Mouse (Mus musculus): Measurements from ENCODE around the gene Ddx24. TPM values are rescaled to one million over a fixed set of nuclear protein-coding genes. Genes with fewer than 3 reads are reported as not detected.

Gene Ddx24
- polyA plus RNA-seq, 1 experiment from 2014 or later, result 81.9 TPM

DNA sequence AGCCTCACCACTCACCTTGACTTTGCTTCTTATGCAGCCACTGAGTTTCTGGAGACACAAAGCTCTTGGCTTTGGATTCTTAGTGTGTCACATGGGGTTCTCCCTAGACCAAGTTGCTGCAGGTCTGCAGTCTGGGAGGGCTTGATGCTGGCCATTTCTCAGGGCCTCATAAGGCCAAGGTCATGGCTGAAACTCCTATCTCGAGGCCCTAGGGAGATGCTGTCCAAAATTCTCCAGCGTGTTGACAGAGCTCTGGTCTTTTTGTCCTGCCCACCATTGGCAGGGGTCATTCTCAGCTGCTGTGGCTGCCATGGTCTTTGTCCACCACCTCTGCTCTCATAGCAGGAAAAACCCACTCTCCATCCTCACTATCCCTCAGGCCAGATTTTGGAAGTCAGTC is 58.5 kb downstream of the Ddx24 start:
- DNase-seq (no peak), ATAC-seq (ENCODE audit: low read depth) (no peak)
- Histone ChIP-seq H3K9me3 (replicated peaks) (no peaks in the 10 kb centered on the region), H3K4me3 (replicated peaks) (no peak overlapping the region), H3K4me1 (replicated peaks) (peaks cover 18% of the 10 kb centered on the region), H3K9ac (no peak overlapping the region), H3K27ac (no peak overlapping the region), H3K4me2 (no peak overlapping the region), H3K36me3 (no peaks in the 10 kb centered on the region), H3K27me3 (peaks cover 12% of the 10 kb centered on the region)
- 54% methylated on average over 2 of the region's 2 CpGs for WGBS (ENCODE audit: insufficient replicate concordance)

DNA sequence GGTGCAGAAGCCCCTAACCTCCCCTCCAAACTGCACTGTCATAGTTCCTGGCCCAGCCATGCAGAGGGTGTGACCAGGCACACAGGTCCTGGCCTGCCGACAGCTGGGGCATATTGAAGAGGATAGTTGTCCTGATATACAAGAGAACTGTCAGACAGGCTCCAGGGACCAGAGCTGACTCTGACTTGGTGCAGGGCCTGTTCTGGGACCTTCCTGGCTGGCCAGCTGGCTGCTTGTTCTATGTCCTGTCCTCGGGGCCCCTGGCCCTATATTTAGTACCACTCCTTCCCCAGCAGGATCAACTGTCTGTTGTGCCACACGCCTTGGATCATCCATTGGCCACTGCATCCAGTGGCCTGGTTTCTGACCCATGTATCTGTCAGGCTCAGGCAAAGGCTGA is 63.3 kb downstream of the Ddx24 start:
- Histone ChIP-seq H3K27ac (no peak overlapping the region), H3K4me3 (replicated peaks) (no peak overlapping the region), H3K36me3 (no peaks in the 10 kb centered on the region), H3K27me3 (no peaks in the 10 kb centered on the region), H3K9ac (no peak overlapping the region), H3K4me2 (no peak overlapping the region), H3K4me1 (replicated peaks) (no peaks in the 10 kb centered on the region), H3K9me3 (replicated peaks) (no peaks in the 10 kb centered on the region)
- ATAC-seq (ENCODE audit: low read depth) (no peak), DNase-seq (no peak)
- 50% methylated on average over 3 of the region's 3 CpGs for WGBS (ENCODE audit: insufficient replicate concordance)

DNA sequence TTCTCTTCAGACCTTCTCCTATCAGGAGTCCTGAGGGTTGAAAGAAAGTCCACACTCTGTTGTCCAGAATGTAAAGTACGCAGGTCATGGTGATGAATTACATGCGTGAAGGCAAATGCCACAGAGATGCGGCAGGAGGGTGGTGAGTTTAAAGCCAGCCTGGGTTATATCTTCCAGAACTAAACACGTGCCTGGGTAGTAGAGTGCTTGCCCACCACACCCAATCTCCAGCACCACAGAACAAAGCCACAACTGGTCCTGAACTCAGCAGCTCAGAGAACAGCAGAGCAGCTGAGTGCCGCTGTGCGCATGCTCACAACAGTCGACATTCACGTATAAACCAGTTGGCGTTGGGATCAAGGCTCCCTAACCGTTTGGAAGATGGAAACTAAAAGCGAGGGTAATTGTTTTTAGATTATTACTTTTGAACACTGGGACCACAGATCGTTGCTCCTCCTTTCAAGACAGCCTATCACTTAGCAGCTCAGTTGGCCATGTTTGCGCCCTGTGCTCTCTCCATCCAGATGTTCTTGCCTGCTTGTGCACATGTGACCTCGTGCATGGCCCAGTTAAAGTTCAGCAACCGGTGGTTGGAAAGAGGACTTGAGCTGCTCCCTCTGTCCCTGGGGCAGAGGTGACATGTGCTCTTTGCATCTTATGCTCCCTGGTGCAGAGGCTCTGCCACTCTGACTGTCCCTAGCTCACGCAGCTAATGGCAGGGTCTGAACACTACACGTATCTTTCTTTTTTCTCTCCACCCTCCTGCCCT is 63.9 kb downstream of the Ddx24 start:
- no peaks in the 10 kb centered on the region for H3K36me3 ChIP-seq
- H3K9ac ChIP-seq, result no peak overlapping the region
- no peaks in the 10 kb centered on the region for H3K27me3 ChIP-seq
- ATAC-seq (ENCODE audit: low read depth), result no peak
- no peak overlapping the region for H3K4me3 ChIP-seq (replicated peaks)
- H3K4me2 ChIP-seq, result no peak overlapping the region
- no peaks in the 10 kb centered on the region for H3K9me3 ChIP-seq (replicated peaks)
- no peaks in the 10 kb centered on the region for H3K4me1 ChIP-seq (replicated peaks)
- H3K27ac ChIP-seq, result no peak overlapping the region
- 75% methylated on average over 17 of the region's 17 CpGs for WGBS (ENCODE audit: insufficient replicate concordance)
- no peak for DNase-seq

DNA sequence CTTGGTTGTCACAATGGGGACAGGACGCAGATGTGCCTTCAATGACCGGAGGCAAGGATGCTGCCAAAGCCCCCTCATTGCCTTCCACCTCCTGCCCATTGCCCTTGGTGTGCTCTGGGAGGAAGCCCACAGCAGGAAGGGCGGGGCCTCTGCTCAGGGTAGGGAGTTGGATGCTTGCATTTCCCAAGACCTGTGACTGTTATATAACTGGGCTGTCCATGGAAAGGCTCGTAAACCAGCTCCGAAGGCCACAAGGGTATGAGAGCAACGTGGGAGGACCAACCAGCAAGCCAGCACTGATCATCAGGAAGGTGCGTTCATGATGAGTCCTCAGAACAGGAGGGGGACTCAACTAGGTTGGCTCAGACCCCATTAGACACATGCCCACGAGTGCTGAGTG is 64.8 kb downstream of the Ddx24 start:
- Histone ChIP-seq H3K27me3 (0 out of 2 replicates have a peak, but pooled peaks cover 4% of the 10 kb centered on the region), H3K9ac (no peak overlapping the region), H3K4me1 (replicated peaks) (no peaks in the 10 kb centered on the region), H3K4me2 (no peak overlapping the region), H3K9me3 (replicated peaks) (no peaks in the 10 kb centered on the region), H3K36me3 (no peaks in the 10 kb centered on the region), H3K27ac (no peak overlapping the region), H3K4me3 (replicated peaks) (no peak overlapping the region)
- DNase-seq (no peak), ATAC-seq (ENCODE audit: low read depth) (no peak)
- 60% methylated on average over 8 of the region's 8 CpGs for WGBS (ENCODE audit: insufficient replicate concordance)

DNA sequence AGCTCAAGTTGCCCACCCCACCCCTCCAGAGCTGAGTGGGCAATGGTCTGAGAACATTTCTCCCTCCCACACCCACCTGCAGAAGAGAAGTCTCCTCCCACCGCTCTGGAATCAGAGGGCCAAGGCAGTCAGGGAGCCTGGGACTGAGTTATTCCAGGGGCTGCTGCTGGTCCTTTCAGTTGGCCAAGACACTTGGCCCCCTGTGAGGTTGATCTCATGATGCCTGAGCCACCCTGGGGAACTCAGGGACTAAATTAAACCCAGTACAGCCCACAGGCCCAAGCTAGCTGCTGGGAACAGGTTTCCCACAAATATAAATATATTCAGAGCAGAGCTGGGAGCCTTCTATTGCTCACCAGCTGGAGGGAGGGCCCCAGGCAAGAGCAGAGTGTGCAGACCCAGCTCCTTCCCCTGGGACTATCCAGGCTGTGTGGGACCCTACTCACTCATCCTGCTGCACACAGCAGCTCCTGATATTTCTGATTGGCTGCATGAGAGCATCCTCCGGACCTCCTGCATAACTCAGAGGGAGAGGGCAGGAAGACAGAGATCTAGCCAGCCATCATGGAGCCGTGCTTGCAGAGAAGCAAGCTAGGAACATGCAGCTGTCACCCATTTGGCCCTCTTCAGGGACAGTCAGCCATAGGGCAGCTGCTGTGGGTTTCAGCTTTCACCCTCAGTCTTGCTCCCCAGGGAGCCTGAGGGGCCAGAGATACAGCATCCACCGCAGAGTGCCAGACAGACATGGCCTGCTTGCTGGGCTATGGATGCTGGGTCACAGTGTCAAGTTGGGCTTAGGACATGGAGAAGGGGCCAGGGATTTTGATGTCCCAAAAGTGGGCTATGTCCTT is 66.5 kb downstream of the Ddx24 start:
- H3K27ac ChIP-seq, result no peak overlapping the region
- ATAC-seq (ENCODE audit: low read depth) (no peak), DNase-seq (no peak)
- no peaks in the 10 kb centered on the region for H3K36me3 ChIP-seq
- no peaks in the 10 kb centered on the region for H3K9me3 ChIP-seq (replicated peaks)
- WGBS (ENCODE audit: insufficient replicate concordance), result 41% methylated on average over 4 of the region's 4 CpGs
- 0 out of 2 replicates have a peak, but pooled peaks cover 5% of the 10 kb centered on the region for H3K27me3 ChIP-seq
- H3K4me3 ChIP-seq (replicated peaks), result no peak overlapping the region
- no peak overlapping the region for H3K9ac ChIP-seq
- no peak overlapping the region for H3K4me2 ChIP-seq
- no peaks in the 10 kb centered on the region for H3K4me1 ChIP-seq (replicated peaks)

DNA sequence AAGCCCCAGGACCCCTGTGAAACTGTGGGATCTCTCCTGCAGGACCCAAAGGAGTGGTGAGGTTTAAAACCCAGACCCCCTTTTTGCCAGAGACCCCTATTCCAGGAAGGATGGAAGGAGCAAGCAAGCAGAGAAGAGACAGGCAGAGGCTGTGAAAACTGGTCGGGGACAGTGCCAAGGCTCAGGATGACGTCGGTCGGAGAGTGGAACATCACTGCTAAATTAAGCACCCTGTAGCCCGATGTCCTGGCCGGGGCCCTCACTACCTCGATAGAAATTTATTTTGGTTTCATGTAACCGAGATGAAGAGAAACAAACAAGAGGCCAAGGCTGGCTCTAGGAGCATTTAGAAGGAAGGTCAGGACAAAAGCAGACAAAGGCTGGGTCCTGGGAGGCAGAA is 67.4 kb downstream of the Ddx24 start:
- H3K36me3 ChIP-seq, result no peaks in the 10 kb centered on the region
- no peaks in the 10 kb centered on the region for H3K4me1 ChIP-seq (replicated peaks)
- H3K27ac ChIP-seq, result no peak overlapping the region
- DNase-seq (no peak), ATAC-seq (ENCODE audit: low read depth) (no peak)
- no peak overlapping the region for H3K4me3 ChIP-seq (replicated peaks)
- 0 out of 2 replicates have a peak, but pooled peaks cover 5% of the 10 kb centered on the region for H3K27me3 ChIP-seq
- H3K4me2 ChIP-seq, result no peak overlapping the region
- H3K9me3 ChIP-seq (replicated peaks), result no peaks in the 10 kb centered on the region
- WGBS (ENCODE audit: insufficient replicate concordance), result 64% methylated on average over 8 of the region's 8 CpGs
- H3K9ac ChIP-seq, result no peak overlapping the region

Other genes starting within 250 kb of the Ddx24 start
- gene Prima1, start 183.7 kb downstream of the Ddx24 start, polyA plus RNA-seq (2015; fragmentation: Nextera tagmentation; extraction: Ambion mirVana), result not detected in 2 replicates
- gene Fam181a, start 114.9 kb downstream of the Ddx24 start, polyA plus RNA-seq (2015; fragmentation: Nextera tagmentation; extraction: Ambion mirVana), result not detected in 2 replicates
- 2.4 and 2.6 TPM in 2 replicates for gene Asb2, start 69.8 kb downstream of the Ddx24 start, polyA plus RNA-seq (2015; fragmentation: Nextera tagmentation; extraction: Ambion mirVana)
- 20.8 and 23.1 TPM in 2 replicates for gene Otub2, start 37.1 kb downstream of the Ddx24 start, polyA plus RNA-seq (2015; fragmentation: Nextera tagmentation; extraction: Ambion mirVana)
- not detected in 2 replicates for gene 9330161L09Rik, start 18.0 kb downstream of the Ddx24 start, polyA plus RNA-seq (2015; fragmentation: Nextera tagmentation; extraction: Ambion mirVana)
- gene Ifi27, start 8.4 kb upstream of the Ddx24 start, polyA plus RNA-seq (2015; fragmentation: Nextera tagmentation; extraction: Ambion mirVana), result 15.6 and 15.9 TPM in 2 replicates
- 3.7 and 4.7 TPM in 2 replicates for gene Ifi27l2a, start 17.9 kb upstream of the Ddx24 start, polyA plus RNA-seq (2015; fragmentation: Nextera tagmentation; extraction: Ambion mirVana)
- gene Ifi27l2b, start 31.4 kb upstream of the Ddx24 start, polyA plus RNA-seq (2015; fragmentation: Nextera tagmentation; extraction: Ambion mirVana), result not detected in 2 replicates
- gene Ppp4r4, start 106.5 kb upstream of the Ddx24 start, polyA plus RNA-seq (2015; fragmentation: Nextera tagmentation; extraction: Ambion mirVana), result 1.1 and 1.4 TPM in 2 replicates
- gene Serpina10, start 205.6 kb upstream of the Ddx24 start, polyA plus RNA-seq (2015; fragmentation: Nextera tagmentation; extraction: Ambion mirVana), result 31.6 and 35.6 TPM in 2 replicates
- 1,289 and 1,494 TPM in 2 replicates for gene Serpina6, start 231.4 kb upstream of the Ddx24 start, polyA plus RNA-seq (2015; fragmentation: Nextera tagmentation; extraction: Ambion mirVana)

All from liver, embryonic 13.5 days (tissue).